Mouse (Mus musculus) midbrain, embryonic 12.5 days (tissue): ENCODE measurements around the gene Ttll11. TPM values are rescaled to one million over a fixed set of nuclear protein-coding genes. Genes with fewer than 3 reads are reported as not detected.

Experiments used
- ATAC-seq: fragments of 200-750 bp; cut with Nextera tagmentation; 2 replicates; pipeline ENCODE4 v1.8.0; 2017; ENCODE audit warnings: low read depth, moderate TSS enrichment, moderate library complexity; ENCODE audit not compliant: low FRiP score
- H3K27ac ChIP-seq: fragments of 300-500 bp; sonication (generic); replicated peaks from 2 replicates; pipeline ENCODE4 v1.5.1; 2016; ENCODE audit warnings: mild to moderate bottlenecking
- H3K27me3 ChIP-seq: fragments of 300-500 bp; sonication (generic); 2 replicates; pipeline ENCODE4 v1.6.1; 2016; ENCODE audit warnings: mild to moderate bottlenecking
- H3K36me3 ChIP-seq: fragments of 300-500 bp; sonication (generic); 2 replicates; pipeline ENCODE4 v1.6.1; 2016
- H3K4me1 ChIP-seq: fragments of 300-500 bp; sonication (generic); 2 replicates; pipeline ENCODE4 v1.6.1; 2016
- H3K4me2 ChIP-seq: fragments of 300-500 bp; sonication (generic); replicated peaks from 2 replicates; pipeline ENCODE4 v1.6.1; 2016; ENCODE audit warnings: mild to moderate bottlenecking, moderate library complexity
- H3K4me3 ChIP-seq: fragments of 300-500 bp; sonication (generic); 2 replicates; pipeline ENCODE4 v1.5.1; 2016; ENCODE audit warnings: mild to moderate bottlenecking
- H3K9ac ChIP-seq: fragments of 300-500 bp; sonication (generic); replicated peaks from 2 replicates; pipeline ENCODE4 v1.6.1; 2016; ENCODE audit warnings: mild to moderate bottlenecking, moderate library complexity
- H3K9me3 ChIP-seq: fragments of 300-500 bp; sonication (generic); 2 replicates; pipeline ENCODE4 v1.6.1; 2016; ENCODE audit warnings: mild to moderate bottlenecking
- WGBS: fragments of 180-500 bp; shearing (Covaris S2); methylation state at CpG from one replicate; pipeline ENCODE4 v1.1.7; 2016; 5-methylcytosine and 5-hydroxymethylcytosine counted together
- polyA plus RNA-seq: library from polyadenylated mRNA; unstranded; fragments of >200 nt; fragmentation: Nextera tagmentation; extraction: Ambion mirVana; gene quantifications from 2 replicates; pipeline ENCODE4 v1.2.1, GENCODE M21; 2016

The Ttll11 gene
- polyA plus RNA-seq, 1 experiment from 2014 or later, result 4.2 TPM

DNA sequence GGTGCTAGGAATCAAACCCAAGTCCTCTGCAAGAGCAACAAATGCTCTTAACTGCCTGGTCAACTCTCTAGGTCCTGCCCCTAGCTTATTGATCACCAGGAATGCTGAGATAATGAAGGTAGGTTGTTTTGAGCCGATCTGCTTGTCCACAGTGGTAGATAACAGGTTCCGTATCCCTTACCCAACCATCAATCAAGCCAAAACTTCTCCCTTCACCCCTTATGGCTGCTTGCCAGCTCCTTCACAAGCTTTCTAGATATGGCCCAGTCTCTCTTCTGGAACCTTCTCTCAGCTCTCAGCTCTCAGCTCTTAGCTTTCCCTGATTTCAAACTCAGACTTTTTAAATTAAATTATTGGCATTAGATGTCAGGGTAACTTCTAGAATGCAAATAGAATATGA lies 85.2 kb downstream of the Ttll11 start:
- Histone ChIP-seq H3K27me3 (no peaks in the 10 kb centered on the region), H3K4me1 (no peaks in the 10 kb centered on the region)

DNA sequence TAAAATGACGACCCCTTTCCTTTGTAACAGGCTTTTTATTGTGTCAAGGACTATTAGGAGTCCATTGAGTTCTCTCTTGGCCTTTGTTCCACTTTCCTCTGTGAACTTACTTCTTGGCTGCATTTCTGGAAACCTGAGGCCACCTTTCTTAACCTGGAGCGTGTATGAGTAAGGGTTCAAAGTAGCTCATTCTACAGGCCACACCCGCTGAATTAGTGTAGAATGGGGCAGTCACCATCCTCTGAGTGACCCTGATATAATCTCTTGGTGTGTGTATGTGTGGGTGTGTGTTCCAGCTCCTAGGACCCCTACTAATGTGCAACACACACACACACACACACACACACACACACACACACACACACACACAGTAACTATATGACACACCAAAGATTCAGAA lies 89.1 kb downstream of the Ttll11 start:
- no peaks in the 10 kb centered on the region for H3K36me3 ChIP-seq
- H3K4me2 ChIP-seq, result no peak overlapping the region
- no peak for ATAC-seq
- no peaks in the 10 kb centered on the region for H3K27me3 ChIP-seq
- H3K4me3 ChIP-seq, result no peak overlapping the region
- no peak overlapping the region for H3K9ac ChIP-seq
- no peak overlapping the region for H3K27ac ChIP-seq
- no peaks in the 10 kb centered on the region for H3K9me3 ChIP-seq
- 84% methylated on average over 3 of the region's 3 CpGs for WGBS
- no peaks in the 10 kb centered on the region for H3K4me1 ChIP-seq

More for the DNA sequence above, 85.2 kb downstream of the Ttll11 start:
- Histone ChIP-seq H3K4me2 (no peak overlapping the region), H3K36me3 (no peaks in the 10 kb centered on the region), H3K9me3 (no peaks in the 10 kb centered on the region), H3K4me3 (no peak overlapping the region), H3K9ac (no peak overlapping the region), H3K27ac (no peak overlapping the region)
- no peak for ATAC-seq
- WGBS, result 90% methylated on average over 2 of the region's 2 CpGs

DNA sequence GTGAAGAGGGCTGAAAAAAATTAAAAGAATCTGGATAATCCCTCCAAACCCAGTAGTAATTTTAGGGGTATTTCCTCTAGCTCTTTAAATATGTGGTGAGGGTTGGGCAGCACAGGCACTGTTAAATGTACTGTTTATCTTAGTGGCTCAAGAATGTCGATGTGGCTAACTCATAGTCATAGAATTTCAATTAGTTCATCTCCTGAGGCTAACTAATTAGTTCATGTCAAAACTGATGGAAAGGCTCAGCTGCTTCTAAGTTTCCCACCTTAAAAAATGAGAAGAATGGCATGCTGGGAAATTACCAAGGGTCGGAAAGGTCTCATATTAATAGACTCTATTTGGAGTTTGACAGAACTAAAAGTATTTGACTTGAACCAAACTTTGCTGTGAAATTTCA lies 89.9 kb downstream of the Ttll11 start:
- Histone ChIP-seq H3K4me2 (no peak overlapping the region), H3K9me3 (no peaks in the 10 kb centered on the region), H3K27me3 (no peaks in the 10 kb centered on the region), H3K36me3 (no peaks in the 10 kb centered on the region), H3K4me3 (no peak overlapping the region), H3K9ac (no peak overlapping the region), H3K27ac (no peak overlapping the region), H3K4me1 (no peaks in the 10 kb centered on the region)
- no peak for ATAC-seq
- 84% methylated on average over 2 of the region's 2 CpGs for WGBS

GRCm38 (mm10) chr2:35884296-35884695 lies 95.4 kb downstream of the Ttll11 start:
- ATAC-seq, result no peak
- Histone ChIP-seq H3K9me3 (no peaks in the 10 kb centered on the region), H3K27ac (no peak overlapping the region), H3K4me3 (no peak overlapping the region), H3K36me3 (no peaks in the 10 kb centered on the region), H3K27me3 (0 out of 2 replicates have a peak, but pooled peaks cover 7% of the 10 kb centered on the region), H3K9ac (no peak overlapping the region), H3K4me1 (peaks cover 11% of the 10 kb centered on the region; the same call in 1 of the 2 replicates), H3K4me2 (no peak overlapping the region)
- whole genome bisulfite sequencing, result 77% methylated on average over 7 of the region's 7 CpGs

DNA sequence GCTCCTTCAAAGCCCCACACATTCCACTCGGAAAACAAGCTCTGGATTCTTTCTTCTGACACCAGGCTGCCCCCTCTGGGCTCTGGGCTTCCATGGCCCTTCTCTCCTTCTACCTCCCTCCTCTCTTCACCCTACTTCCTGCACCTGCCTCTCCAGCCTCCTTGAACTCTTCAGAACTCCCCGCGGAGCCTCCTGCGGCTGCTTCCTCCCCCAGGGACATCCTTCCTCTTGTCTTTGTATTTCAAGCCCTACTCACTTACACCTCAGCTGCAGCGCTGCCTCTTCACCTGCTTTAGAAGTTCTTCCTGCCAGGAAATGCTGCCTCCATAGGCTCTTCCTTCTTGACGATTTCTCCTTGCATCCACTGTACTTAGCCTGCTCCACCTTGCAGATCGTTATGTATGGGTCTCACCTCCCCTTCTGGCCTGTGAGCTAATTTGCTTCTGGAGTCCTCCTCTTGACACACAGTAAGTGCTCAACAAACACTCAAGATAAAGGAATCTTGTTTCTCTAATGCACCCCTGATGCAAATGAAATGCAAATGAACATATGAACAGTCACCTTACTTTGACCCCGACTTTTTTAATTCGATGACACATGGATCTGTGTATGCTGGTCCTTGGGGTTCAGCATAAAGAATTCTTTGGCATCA lies 97.3 kb downstream of the Ttll11 start:
- WGBS, result 62% methylated on average over 9 of the region's 9 CpGs
- Histone ChIP-seq H3K27me3 (0 out of 2 replicates have a peak, but pooled peaks cover 7% of the 10 kb centered on the region), H3K4me2 (no peak overlapping the region), H3K4me3 (no peak overlapping the region), H3K36me3 (no peaks in the 10 kb centered on the region), H3K9ac (no peak overlapping the region), H3K4me1 (peaks cover 17% of the 10 kb centered on the region), H3K9me3 (no peaks in the 10 kb centered on the region), H3K27ac (no peak overlapping the region)
- ATAC-seq, result no peak

DNA sequence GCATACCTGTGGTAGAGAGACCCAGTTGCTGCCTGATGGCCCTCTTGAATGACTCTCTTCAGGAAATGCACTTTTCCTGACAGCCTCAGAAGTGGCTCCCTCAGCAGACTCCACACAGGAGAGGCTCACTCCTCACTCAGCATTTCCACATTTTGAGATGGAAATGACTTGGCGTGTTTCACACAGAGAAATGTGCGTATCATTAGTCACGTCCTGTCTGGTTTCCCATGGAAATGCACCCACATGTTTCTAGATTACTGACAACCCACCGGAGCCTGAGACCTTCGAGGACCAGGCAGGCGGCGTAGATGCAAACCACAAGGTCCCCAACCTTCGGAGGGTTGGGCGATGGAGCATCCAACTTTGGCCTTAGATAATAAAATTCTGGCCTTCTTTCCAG lies 97.8 kb downstream of the Ttll11 start:
- Histone ChIP-seq H3K27me3 (0 out of 2 replicates have a peak, but pooled peaks cover 7% of the 10 kb centered on the region), H3K36me3 (no peaks in the 10 kb centered on the region), H3K27ac (no peak overlapping the region), H3K9ac (no peak overlapping the region), H3K4me2 (no peak overlapping the region), H3K4me1 (peaks cover 18% of the 10 kb centered on the region), H3K4me3 (no peak overlapping the region), H3K9me3 (no peaks in the 10 kb centered on the region)
- no peak for ATAC-seq
- 93% methylated on average over 9 of the region's 9 CpGs for WGBS

DNA sequence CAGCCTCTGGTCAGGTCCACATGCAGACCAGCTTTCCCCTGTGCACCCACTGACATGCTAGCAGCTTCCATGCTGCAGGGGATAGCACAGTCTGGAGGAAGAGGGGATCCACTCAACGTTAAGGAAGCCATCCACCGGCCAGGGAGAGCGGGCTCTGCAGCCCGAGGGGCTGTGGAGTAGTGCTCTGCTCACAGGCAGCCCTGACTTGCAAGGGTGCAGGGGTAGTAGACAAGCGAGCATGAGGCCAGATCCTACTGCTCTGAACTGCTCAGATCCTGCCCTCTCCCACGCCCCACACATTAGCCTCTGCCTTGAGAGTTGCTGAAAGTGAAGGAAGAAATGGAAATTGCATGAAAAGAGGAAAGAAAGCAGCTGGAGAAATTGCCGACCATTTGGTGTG lies 99.4 kb downstream of the Ttll11 start:
- no peak overlapping the region for H3K27ac ChIP-seq

GRCm38 (mm10) chr2:35879887-35880286 lies 99.8 kb downstream of the Ttll11 start:
- Histone ChIP-seq H3K9ac (no peak overlapping the region), H3K36me3 (no peaks in the 10 kb centered on the region), H3K4me2 (no peak overlapping the region), H3K4me1 (peaks cover 18% of the 10 kb centered on the region), H3K9me3 (no peaks in the 10 kb centered on the region), H3K4me3 (no peak overlapping the region), H3K27ac (no peak overlapping the region), H3K27me3 (0 out of 2 replicates have a peak, but pooled peaks cover 7% of the 10 kb centered on the region)
- WGBS, result 84% methylated on average over 4 of the region's 4 CpGs
- no peak for ATAC-seq

More for the DNA sequence above, 99.4 kb downstream of the Ttll11 start:
- H3K4me2 ChIP-seq, result no peak overlapping the region
- no peaks in the 10 kb centered on the region for H3K9me3 ChIP-seq
- H3K36me3 ChIP-seq, result no peaks in the 10 kb centered on the region
- ATAC-seq, result peak; percentile 52; the same call in 1 of the 2 replicates
- H3K4me3 ChIP-seq, result no peak overlapping the region
- H3K27me3 ChIP-seq, result 0 out of 2 replicates have a peak, but pooled peaks cover 7% of the 10 kb centered on the region
- 55% methylated on average over 7 of the region's 7 CpGs for WGBS
- H3K4me1 ChIP-seq, result peaks cover 18% of the 10 kb centered on the region
- H3K9ac ChIP-seq, result no peak overlapping the region

GRCm38 (mm10) chr2:35878506-35878905 lies 101.2 kb downstream of the Ttll11 start:
- 0 out of 2 replicates have a peak, but pooled peaks cover 7% of the 10 kb centered on the region for H3K27me3 ChIP-seq
- no peak overlapping the region for H3K9ac ChIP-seq
- no peaks in the 10 kb centered on the region for H3K36me3 ChIP-seq
- no peak overlapping the region for H3K27ac ChIP-seq
- H3K9me3 ChIP-seq, result no peaks in the 10 kb centered on the region
- no peak overlapping the region for H3K4me3 ChIP-seq
- no peak overlapping the region for H3K4me2 ChIP-seq
- 96% methylated on average over 3 of the region's 3 CpGs for WGBS
- H3K4me1 ChIP-seq, result peaks cover 18% of the 10 kb centered on the region
- no peak for ATAC-seq

DNA sequence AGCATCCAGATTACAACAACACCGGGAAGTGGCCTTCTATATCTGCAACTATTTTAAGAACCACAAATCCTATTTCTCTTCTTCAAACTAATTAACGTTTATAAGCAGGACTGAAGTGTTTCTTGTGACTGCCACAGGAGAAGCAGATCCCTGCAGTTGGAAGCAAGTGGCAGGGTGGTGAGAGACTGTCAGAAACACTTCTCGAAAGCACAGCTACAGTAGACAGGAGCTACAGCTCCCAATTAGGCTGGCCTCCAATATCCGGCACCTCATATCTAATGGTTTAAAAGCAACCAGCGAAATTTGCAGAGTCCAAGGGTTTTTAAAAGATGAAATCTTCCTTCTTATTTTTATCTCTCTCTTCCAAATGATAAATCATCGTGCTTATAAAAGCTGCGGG lies 104.1 kb downstream of the Ttll11 start:
- ATAC-seq, result no peak
- H3K4me1 ChIP-seq, result peaks cover 27% of the 10 kb centered on the region
- H3K4me2 ChIP-seq, result no peak overlapping the region
- no peaks in the 10 kb centered on the region for H3K36me3 ChIP-seq
- no peak overlapping the region for H3K9ac ChIP-seq
- no peaks in the 10 kb centered on the region for H3K9me3 ChIP-seq
- H3K4me3 ChIP-seq, result no peak overlapping the region
- WGBS, result 88% methylated on average over 7 of the region's 7 CpGs
- no peak overlapping the region for H3K27ac ChIP-seq
- H3K27me3 ChIP-seq, result 0 out of 2 replicates have a peak, but pooled peaks cover 7% of the 10 kb centered on the region

GRCm38 (mm10) chr2:35874421-35874820 lies 105.3 kb downstream of the Ttll11 start:
- Histone ChIP-seq H3K9ac (no peak overlapping the region), H3K4me2 (no peak overlapping the region), H3K4me1 (peaks cover 17% of the 10 kb centered on the region), H3K27ac (no peak overlapping the region), H3K36me3 (no peaks in the 10 kb centered on the region), H3K4me3 (no peak overlapping the region), H3K9me3 (no peaks in the 10 kb centered on the region), H3K27me3 (no peaks in the 10 kb centered on the region)
- WGBS, result 84% methylated on average over 8 of the region's 8 CpGs
- ATAC-seq, result no peak

- WGBS, result 42% methylated on average over 2 of the region's 2 CpGs
- H3K4me2 ChIP-seq, result no peak overlapping the region
- no peak overlapping the region for H3K27ac ChIP-seq
- H3K36me3 ChIP-seq, result no peaks in the 10 kb centered on the region
- H3K9me3 ChIP-seq, result no peaks in the 10 kb centered on the region
- H3K4me3 ChIP-seq, result no peak overlapping the region
- ATAC-seq, result no peak
- no peaks in the 10 kb centered on the region for H3K27me3 ChIP-seq
- peaks cover 18% of the 10 kb centered on the region; the same call in 1 of the 2 replicates for H3K4me1 ChIP-seq
- no peak overlapping the region for H3K9ac ChIP-seq
Observed at GRCm38 (mm10) chr2:35869165-35869564, 110.5 kb downstream of the Ttll11 start.
